Mouse (Mus musculus): ENCODE data around the gene Uqcrc2.

GRCm38 (mm10) chr7:120647849-120648248 lies 12.9 kb downstream of the Uqcrc2 start:
- TF ChIP-seq CTCF (IDR thresholded peaks at IDR 0.05; ENCODE audit: low read depth) (no peak), EP300 (IDR thresholded peaks at IDR 0.05; ENCODE audit: low read depth) (no peak)
